Mouse (Mus musculus) lung, adult 2 months (tissue): ENCODE results near the gene Cox10.

Experiments
- CTCF ChIP-seq: fragments of 200-500 bp; IDR thresholded peaks from 2 replicates; pipeline ENCODE4 v1.5.1; 2011; ENCODE audit warnings: mild to moderate bottlenecking, low read length, control low read depth; ENCODE audit not compliant: insufficient read depth
- POLR2A ChIP-seq: fragments of 200-500 bp; IDR thresholded peaks from 2 replicates; pipeline ENCODE4 v1.6.1; 2011; ENCODE audit warnings: low read depth, mild to moderate bottlenecking, control low read depth, low read length, borderline replicate concordance; ENCODE audit errors: extremely low read depth

GRCm38 (mm10) chr11:63926901-63927300, 152.4 kb downstream of the Cox10 start:
- TF ChIP-seq POLR2A (no peak), CTCF (no peak)
